Mouse (Mus musculus): ENCODE measurements around the gene Parl.

Parl gene

DNA sequence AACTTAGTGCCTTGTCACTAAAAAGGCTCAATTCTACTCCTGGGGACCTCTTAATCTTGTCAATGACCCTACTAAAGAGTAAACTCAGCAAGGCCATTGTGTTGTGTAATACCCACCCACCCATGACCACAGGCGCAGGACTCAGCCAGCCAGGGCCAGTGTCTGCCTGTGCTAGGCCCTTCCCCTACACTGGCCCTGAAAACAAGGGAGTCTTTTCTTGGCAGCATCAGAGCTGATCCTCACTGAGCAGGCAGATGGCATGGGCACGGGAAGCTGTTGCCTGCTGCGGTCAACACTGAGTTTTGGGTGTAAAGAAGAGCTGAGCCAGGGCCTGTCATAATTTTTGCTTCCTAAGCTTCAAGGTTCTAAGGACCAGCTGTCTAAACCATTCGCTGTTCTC, 64.8 kb downstream of the Parl start:
- DNase-seq (ENCODE audit: low spot score), result peak; percentile 64

DNA sequence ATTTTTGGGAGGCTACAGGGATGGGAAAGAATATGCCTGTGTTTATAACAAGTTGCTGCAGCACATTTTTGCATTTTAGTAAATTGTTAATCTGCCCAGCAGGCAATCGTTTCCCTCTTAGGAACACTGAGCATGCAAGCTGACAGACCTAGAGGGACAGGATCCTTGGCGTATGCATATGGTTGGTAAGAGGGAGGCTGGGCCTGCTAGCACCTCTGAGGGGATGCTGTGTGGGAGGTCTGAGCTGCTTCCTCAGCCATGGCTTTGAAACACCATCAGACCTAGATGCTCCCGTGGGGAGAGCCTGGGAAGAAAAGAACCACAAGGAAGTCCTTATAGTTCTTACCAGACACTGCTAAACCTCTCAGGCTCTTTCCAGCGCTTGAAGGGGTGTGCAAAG, 67.8 kb downstream of the Parl start:
- no peak for DNase-seq (ENCODE audit: low spot score)

All from layer of hippocampus, adult 11-12 months (tissue).